Mouse (Mus musculus): ENCODE measurements around the gene Parp6. TPM values are rescaled to one million over a fixed set of nuclear protein-coding genes. Genes with fewer than 3 reads are reported as not detected.

Gene Parp6
- polyA plus RNA-seq, 1 experiment from 2014 or later, result 46.5 TPM

DNA sequence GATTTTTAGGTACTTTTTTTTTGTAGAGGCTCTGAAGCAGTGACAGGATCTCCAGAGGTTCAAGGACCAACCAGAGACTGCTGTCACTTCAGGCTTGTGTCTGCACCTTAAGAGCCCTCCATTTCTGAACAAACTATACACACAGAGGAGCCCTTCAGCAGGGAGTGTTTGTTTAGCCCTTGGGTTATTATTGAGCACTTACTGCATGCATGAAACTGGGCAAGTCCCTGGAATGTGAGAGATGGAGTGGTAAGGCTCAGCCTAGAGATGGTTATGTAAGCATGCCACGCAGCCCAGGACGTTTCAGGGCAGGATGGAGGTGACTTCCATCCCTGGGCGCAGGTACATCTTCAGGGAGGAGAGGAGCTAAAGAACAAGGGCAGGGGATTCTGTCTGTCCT, 79.3 kb downstream of the Parp6 start:
- H3K27me3 ChIP-seq (ENCODE audit: low read depth, poor library complexity, severe bottlenecking), result peaks cover 10% of the 10 kb centered on the region
- peaks cover 23% of the 10 kb centered on the region for H3K4me1 ChIP-seq
- no peak for DNase-seq (ENCODE audit: low spot score)
- H3K36me3 ChIP-seq, result no peaks in the 10 kb centered on the region
- H3K4me3 ChIP-seq, result no peak overlapping the region
- 76% methylated on average over 3 of the region's 3 CpGs for WGBS
- H3K9me3 ChIP-seq (replicated peaks), result no peaks in the 10 kb centered on the region
- H3K27ac ChIP-seq (replicated peaks), result no peak overlapping the region

Other genes starting within 250 kb of the Parp6 start
- 14.1 and 14.4 TPM in 2 replicates for gene Arih1, start 130.7 kb upstream of the Parp6 start, polyA plus RNA-seq (2016; fragmentation: Nextera tagmentation; extraction: Ambion mirVana)
- 50.4 and 51.2 TPM in 2 replicates for gene Hexa, start 77.7 kb upstream of the Parp6 start, polyA plus RNA-seq (2016; fragmentation: Nextera tagmentation; extraction: Ambion mirVana)
- gene Tmem202, start 77.4 kb upstream of the Parp6 start, polyA plus RNA-seq (2016; fragmentation: Nextera tagmentation; extraction: Ambion mirVana), result 0.09 and 0.12 TPM in 2 replicates
- 4.4 and 8.2 TPM in 2 replicates for gene Celf6, start 39.4 kb upstream of the Parp6 start, polyA plus RNA-seq (2016; fragmentation: Nextera tagmentation; extraction: Ambion mirVana)
- 2,767 and 3,271 TPM in 2 replicates for gene Pkm, start 39.1 kb downstream of the Parp6 start, polyA plus RNA-seq (2016; fragmentation: Nextera tagmentation; extraction: Ambion mirVana)
- gene Gramd2, start 62.9 kb downstream of the Parp6 start, polyA plus RNA-seq (2016; fragmentation: Nextera tagmentation; extraction: Ambion mirVana), result 0.11 and 0.14 TPM in 2 replicates
- gene Senp8, start 133.4 kb downstream of the Parp6 start, polyA plus RNA-seq (2016; fragmentation: Nextera tagmentation; extraction: Ambion mirVana), result 21.7 and 22.0 TPM in 2 replicates
- 10.4 and 12.6 TPM in 2 replicates for gene Myo9a, start 133.6 kb downstream of the Parp6 start, polyA plus RNA-seq (2016; fragmentation: Nextera tagmentation; extraction: Ambion mirVana)

Measured in midbrain, embryonic 10.5 days (tissue).